Mouse (Mus musculus) B cell, adult 2 months (primary cell): ENCODE measurements around the gene Mfsd11.
"Not testable (repeated sequence)": the region's sequence is repeated elsewhere in the genome, so short reads cannot be mapped to it uniquely, and the experiment has no call there.

Experiments
- DNase-seq, 2 experiments: peaks; one replicate each; pipeline ENCODE4 v3.0.0; 2022

Mfsd11 gene

GRCm38 (mm10) chr11:116893532-116894442 lies 41.5 kb downstream of the Mfsd11 start:
- no peak for DNase-seq

GRCm38 (mm10) chr11:116895402-116895801 lies 43.2 kb downstream of the Mfsd11 start:
- DNase-seq, result no peak

GRCm38 (mm10) chr11:116899247-116899646 lies 47.0 kb downstream of the Mfsd11 start:
- DNase-seq, result no peak

GRCm38 (mm10) chr11:116902588-116902987 lies 50.3 kb downstream of the Mfsd11 start:
- not testable (repeated sequence) for DNase-seq

DNA sequence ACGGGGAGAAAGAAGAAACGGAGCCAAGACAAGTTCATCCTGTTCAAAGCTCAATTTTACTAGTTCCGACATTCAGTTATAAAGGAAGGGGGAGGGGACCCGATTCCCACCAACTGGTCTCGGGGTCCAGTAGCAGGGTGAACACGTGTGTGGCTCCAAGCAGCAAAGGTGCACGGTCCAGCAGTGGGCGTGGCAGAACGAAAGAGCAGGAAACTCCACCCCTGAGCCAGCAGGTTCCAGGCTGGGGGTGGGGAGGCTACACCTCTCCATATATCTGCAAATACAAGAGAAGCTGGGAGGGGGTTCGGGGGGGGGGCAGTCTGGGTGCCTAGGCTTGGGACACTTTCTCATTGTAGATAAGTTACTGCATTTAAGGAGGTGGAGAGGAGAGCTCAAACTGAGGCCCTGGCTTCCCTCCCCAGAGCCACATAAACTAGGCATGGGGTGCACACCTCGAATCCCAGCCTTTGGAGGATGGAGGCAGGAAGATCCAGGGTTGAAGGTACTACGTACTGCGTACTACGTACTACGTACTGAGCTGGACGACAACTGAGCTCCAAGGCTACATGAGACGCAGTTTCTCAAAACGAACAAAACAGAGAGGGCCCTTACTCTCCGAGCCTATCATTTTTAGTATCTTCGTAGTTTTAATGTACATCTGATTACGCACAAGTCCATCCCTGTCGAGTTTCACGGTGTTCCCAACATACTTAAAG lies 53.7 kb downstream of the Mfsd11 start:
- DNase-seq, result no peak

- no peak for DNase-seq
These were observed 61.3 kb downstream of the Mfsd11 start for GRCm38 (mm10) chr11:116913573-116913972.

DNA sequence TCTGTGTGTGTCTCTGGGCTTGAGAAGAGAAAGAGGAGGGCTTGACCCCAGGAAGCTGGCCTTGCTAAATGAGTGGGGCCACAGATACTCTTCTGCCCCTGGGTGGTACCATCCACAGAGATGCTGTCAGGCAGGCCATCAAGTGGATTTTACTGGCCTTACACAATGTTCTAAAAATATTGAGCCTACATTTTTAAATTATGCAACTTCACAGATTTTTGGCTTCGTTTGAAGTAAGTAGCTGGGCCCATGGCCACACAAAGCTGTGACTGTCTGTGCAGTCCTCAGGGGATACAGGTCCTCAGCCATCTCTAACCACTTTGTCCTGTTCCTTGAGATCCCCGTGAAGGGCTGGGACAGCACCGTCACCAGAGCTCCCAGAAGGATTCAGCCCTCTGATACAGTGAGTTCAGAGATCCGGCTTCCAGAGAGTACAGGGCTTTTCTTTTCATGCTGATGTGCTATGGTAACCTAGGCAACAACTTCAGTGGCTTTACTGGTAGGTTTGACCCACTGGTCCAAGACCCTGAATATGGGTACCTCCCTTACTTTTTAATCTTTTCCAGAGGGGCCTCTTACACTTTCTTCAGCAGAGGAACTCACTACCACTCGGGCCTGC lies 62.1 kb downstream of the Mfsd11 start:
- DNase-seq, result no peak

DNA sequence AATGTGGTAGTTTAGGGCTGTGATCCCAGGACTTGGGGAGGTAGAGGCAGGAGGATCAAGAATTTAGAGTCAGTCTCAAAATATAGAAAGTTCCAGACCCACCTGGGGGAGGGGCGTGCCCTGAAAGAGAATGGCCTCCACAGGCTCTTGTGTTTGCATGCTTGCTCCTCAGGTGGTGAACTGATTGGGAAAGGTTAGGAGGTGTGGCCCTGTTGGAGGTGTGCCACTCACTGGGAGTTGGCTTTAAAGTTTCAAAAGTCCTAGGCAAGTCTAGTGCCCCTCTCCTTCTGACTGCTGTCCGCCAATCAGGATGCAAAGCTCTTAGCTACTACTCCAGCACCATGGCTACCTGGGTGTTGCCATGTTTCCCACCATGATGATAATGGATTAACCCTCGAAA lies 63.0 kb downstream of the Mfsd11 start:
- no peak for DNase-seq

- DNase-seq, result no peak
These were observed 65.1 kb downstream of the Mfsd11 start for GRCm38 (mm10) chr11:116917361-116917760.

DNA sequence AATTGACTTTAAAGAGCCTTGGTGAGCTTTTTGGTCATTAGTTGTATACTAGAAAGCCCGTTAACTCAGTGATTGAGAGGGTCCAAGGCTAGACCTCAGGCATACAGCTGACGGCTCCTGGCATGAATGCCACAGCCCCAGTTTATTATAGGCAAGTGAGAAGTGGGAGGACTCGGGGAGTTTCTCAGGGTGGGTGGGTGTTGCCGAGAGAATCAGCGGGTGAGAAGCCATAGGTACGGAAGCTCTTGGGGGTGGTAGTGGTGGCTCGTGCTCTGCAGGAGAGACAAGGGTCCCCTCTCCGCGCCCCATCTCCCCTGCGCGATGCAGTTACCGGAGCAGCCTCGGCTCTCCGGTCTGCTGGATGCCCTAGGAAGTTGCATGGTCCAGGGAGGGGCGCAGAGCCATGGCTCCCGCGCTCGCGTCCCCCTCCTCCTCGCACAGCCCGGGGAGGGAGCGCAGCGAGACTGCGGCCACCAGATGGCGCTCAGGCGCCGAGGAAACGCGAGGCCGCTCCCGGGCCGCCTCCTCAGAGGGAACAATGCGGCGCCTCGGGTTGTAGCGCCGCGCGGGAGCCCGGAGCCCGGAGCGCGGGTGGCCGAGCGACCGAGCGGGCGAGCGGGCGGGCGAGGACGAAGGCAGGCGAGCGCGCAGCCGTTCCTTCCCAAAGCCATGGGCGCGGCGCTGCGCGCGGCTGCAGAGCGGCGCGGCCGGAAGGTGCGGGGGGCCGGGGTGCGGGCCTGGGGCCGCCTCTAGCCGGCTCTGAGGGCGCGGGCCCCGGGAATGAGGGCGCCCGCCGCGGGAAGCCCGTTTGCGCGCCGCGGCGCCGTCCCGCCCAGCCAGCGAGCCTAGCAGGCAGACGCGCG lies 66.3 kb downstream of the Mfsd11 start, which contains the start of gene Mgat5b:
Gene Mgat5b (plus strand): TSS at position 541 of the 863 bp plus-strand sequence.
- peak; percentile 83 to 84 for DNase-seq

DNA sequence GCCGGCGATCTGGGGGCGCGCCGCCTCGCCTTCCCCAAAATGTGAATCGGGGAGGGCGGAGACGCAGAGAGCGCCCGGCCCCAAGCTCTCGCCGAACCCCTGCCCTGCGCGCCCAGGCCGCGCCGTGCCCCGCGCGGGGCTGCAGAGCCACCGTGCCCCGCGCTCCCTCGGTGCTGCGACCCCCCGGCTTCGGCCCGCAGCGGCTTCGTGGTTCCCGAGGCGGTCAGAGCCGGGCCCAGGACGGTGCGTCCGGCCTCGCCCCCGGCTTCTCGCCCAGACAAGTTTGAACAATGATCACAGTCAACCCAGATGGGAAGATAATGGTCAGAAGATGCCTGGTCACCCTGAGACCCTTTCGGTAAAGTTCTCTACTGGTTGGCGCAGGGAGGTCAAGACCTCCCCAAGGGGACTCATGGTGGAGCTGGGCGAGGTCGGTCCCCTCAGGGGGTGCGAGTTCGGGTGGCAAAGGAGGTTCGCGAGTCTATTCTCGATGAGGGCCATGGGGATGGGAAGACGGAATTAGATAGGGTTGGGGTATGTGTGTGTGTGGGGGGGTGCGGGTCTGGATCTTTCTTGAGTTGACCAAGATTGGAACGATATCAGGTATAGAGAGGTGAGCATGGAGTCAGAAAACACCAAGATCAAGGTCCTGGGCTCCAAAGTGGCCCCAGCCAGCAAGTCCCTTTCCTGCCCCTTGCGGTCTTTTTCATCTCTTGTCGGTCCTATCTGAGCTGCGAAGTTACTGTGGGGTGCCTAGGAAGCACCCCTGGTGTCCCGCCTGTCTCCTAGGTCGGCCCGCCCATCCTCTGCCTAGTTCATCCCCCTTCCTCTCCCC lies 67.2 kb downstream of the Mfsd11 start:
- DNase-seq, result no peak

DNA sequence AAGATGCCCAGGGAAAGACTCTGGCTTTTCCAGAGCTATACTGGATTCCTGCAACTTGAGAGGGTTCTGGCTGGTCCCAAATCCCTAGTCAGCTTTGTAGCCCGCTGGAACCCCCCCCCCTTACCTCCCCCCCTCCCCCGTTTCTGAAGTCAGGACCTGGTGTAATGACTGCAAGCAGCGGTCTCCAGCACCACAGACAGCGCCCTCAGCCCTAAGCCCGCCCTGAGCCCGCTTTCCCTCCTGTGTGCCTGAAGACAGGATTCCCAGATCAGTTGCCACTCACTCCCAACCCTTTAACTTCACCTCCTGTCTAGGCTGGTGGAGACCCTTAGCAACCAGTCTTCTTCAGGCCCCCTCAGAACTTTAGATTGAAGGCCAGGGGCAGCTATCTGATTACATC lies 68.5 kb downstream of the Mfsd11 start:
- no peak for DNase-seq

GRCm38 (mm10) chr11:116922058-116922457 lies 69.8 kb downstream of the Mfsd11 start:
- DNase-seq, result no peak
